Mouse (Mus musculus) heart, embryonic 14.5 days (tissue): ENCODE measurements around the gene Syt15. TPM values are rescaled to one million over a fixed set of nuclear protein-coding genes. Genes with fewer than 3 reads are reported as not detected.
A peak's percentile ranks its signal among the peaks of the same experiment; 100 is the strongest.

Source experiments
- ATAC-seq: fragments of 200-750 bp; cut with Nextera tagmentation; 2 replicates; pipeline ENCODE4 v1.8.0; 2017; ENCODE audit warnings: low read depth, moderate TSS enrichment; ENCODE audit not compliant: insufficient number of reproducible peaks, insufficient read depth, low FRiP score
- H3K27ac ChIP-seq, 2 experiments: fragments of 200-500 bp in 1 of 2; fragments of 300-500 bp in 1 of 2; sonication (generic) in 1 of 2; replicated peaks in 1 of 2; 2 replicates each; pipeline ENCODE4 v1.5.1; 2012 to 2014; ENCODE audit warnings: low read depth in 2 of 2, low read length in 2 of 2, control low read depth in 1 of 2, mild to moderate bottlenecking in 1 of 2, mixed read lengths in 1 of 2; ENCODE audit not compliant: control insufficient read depth in 1 of 2, insufficient read depth in 1 of 2
- H3K27me3 ChIP-seq: fragments of 300-500 bp; sonication (generic); 2 replicates; pipeline ENCODE4 v1.6.1; 2014; ENCODE audit warnings: mild to moderate bottlenecking, low read length, control low read depth; ENCODE audit not compliant: control insufficient read depth, insufficient read depth
- H3K36me3 ChIP-seq: fragments of 300-500 bp; sonication (generic); 2 replicates; pipeline ENCODE4 v1.6.1; 2014; ENCODE audit warnings: mild to moderate bottlenecking, control low read depth, low read length, mixed read lengths; ENCODE audit not compliant: control insufficient read depth, insufficient read depth
- H3K4me1 ChIP-seq, 2 experiments: fragments of 200-500 bp in 1 of 2; fragments of 300-500 bp in 1 of 2; sonication (generic) in 1 of 2; 2 replicates each; pipeline ENCODE4 v1.6.1; 2012 to 2014; ENCODE audit warnings: low read length in 2 of 2, control low read depth in 1 of 2, mixed read lengths in 1 of 2; ENCODE audit not compliant: control insufficient read depth in 2 of 2, insufficient read depth in 2 of 2
- H3K4me2 ChIP-seq: fragments of 300-500 bp; sonication (generic); 2 replicates; pipeline ENCODE4 v1.6.1; 2014; ENCODE audit warnings: mild to moderate bottlenecking, low read length
- H3K4me3 ChIP-seq, 2 experiments: fragments of 200-500 bp in 1 of 2; fragments of 300-500 bp in 1 of 2; sonication (generic) in 1 of 2; 2 replicates each; pipeline ENCODE4 v1.5.1; 2012 to 2014; ENCODE audit warnings: low read length in 2 of 2, mild to moderate bottlenecking in 2 of 2, control low read depth in 1 of 2, low read depth in 1 of 2, moderate library complexity in 1 of 2; ENCODE audit not compliant: control insufficient read depth in 1 of 2, insufficient read depth in 1 of 2
- H3K9ac ChIP-seq: fragments of 300-500 bp; sonication (generic); 2 replicates; pipeline ENCODE4 v1.6.1; 2014; ENCODE audit warnings: mild to moderate bottlenecking, low read length
- H3K9me3 ChIP-seq: fragments of 300-500 bp; sonication (generic); 2 replicates; pipeline ENCODE4 v1.6.1; 2016; ENCODE audit warnings: low read length, control low read depth; ENCODE audit not compliant: control insufficient read depth
- WGBS: fragments of 180-500 bp; shearing (Covaris S2); extraction: QIAGEN DNeasy Blood & Tissue Kit; methylation state at CpG from one replicate; pipeline ENCODE4 v1.1.7; 2014; 5-methylcytosine and 5-hydroxymethylcytosine counted together
- polyA plus RNA-seq: library from polyadenylated mRNA; unstranded; fragments of >200 nt; fragmentation: Nextera tagmentation; extraction: Ambion mirVana; gene quantifications from 2 replicates; pipeline ENCODE4 v1.2.1, GENCODE M21; 2014

The Syt15 gene
- polyA plus RNA-seq, 1 experiment from 2014 or later = 0.23 TPM

GRCm38 (mm10) chr14:34196706-34197105, 22.7 kb upstream of the Syt15 start:
- Histone ChIP-seq H3K4me1 (peaks cover 10 to 11% of the 10 kb centered on the region in 2 experiments; a peak in 3 of 4 replicates), H3K27me3 (peaks cover 13% of the 10 kb centered on the region), H3K27ac (no peak overlapping the region), H3K4me2 (no peak overlapping the region), H3K4me3 (no peak overlapping the region), H3K9ac (no peak overlapping the region), H3K9me3 (no peaks in the 10 kb centered on the region), H3K36me3 (no peaks in the 10 kb centered on the region)
- WGBS = 55% methylated on average over 4 of the region's 4 CpGs
- no peak for ATAC-seq

- H3K36me3 ChIP-seq = no peaks in the 10 kb centered on the region
- H3K9me3 ChIP-seq = no peaks in the 10 kb centered on the region
- WGBS = 10% methylated on average over 19 of the region's 19 CpGs
- ATAC-seq = 0 out of 2 replicates have a peak, but pooled peaks have one; percentile 23
- peaks cover 5 to 8% of the 10 kb centered on the region in 2 experiments; a peak in 3 of 4 replicates for H3K4me1 ChIP-seq
- H3K4me3 ChIP-seq = peak overlapping the region; percentile 66 to 84
- H3K27me3 ChIP-seq = peaks cover 28% of the 10 kb centered on the region
- peak overlapping the region; percentile 71 for H3K9ac ChIP-seq
- H3K4me2 ChIP-seq = peak overlapping the region; percentile 99
- no peak overlapping the region for H3K27ac ChIP-seq
These were observed 18.6 kb upstream of the Syt15 start for GRCm38 (mm10) chr14:34200738-34201230.

GRCm38 (mm10) chr14:34201231-34202035, 18.0 kb upstream of the Syt15 start, which contains the start of gene Gprin2:
Gene Gprin2, minus strand, starts transcription at chr14:34201653.
- Histone ChIP-seq H3K27me3 (peaks cover 28% of the 10 kb centered on the region), H3K36me3 (no peaks in the 10 kb centered on the region), H3K4me2 (peak within 1 kb of the TSS; percentile 99), H3K4me3 (peak within 1 kb of the TSS; percentile 66 to 84), H3K27ac (no peak within 1 kb of the TSS), H3K9me3 (no peaks in the 10 kb centered on the region), H3K4me1 (peaks cover 1 to 5% of the 10 kb centered on the region in 2 experiments; a peak in 3 of 4 replicates), H3K9ac (peak within 1 kb of the TSS; percentile 71)
- peak; percentile 32; the same call in 1 of the 2 replicates for ATAC-seq
- 4% methylated on average over 43 of the region's 52 CpGs for WGBS

GRCm38 (mm10) chr14:34207996-34208395, 11.4 kb upstream of the Syt15 start:
- Histone ChIP-seq H3K36me3 (no peaks in the 10 kb centered on the region), H3K9ac (no peak overlapping the region), H3K4me1 (no peaks in the 10 kb centered on the region), H3K27ac (no peak overlapping the region), H3K9me3 (no peaks in the 10 kb centered on the region), H3K4me2 (no peak overlapping the region), H3K27me3 (peaks cover 4% of the 10 kb centered on the region), H3K4me3 (no peak overlapping the region)
- 68% methylated on average over 6 of the region's 6 CpGs for WGBS
- ATAC-seq = no peak

- 41% methylated on average over 2 of the region's 2 CpGs for whole genome bisulfite sequencing
- no peak for ATAC-seq
- H3K4me1 ChIP-seq = no peaks in the 10 kb centered on the region
- H3K27me3 ChIP-seq = no peaks in the 10 kb centered on the region
- H3K9ac ChIP-seq = no peak overlapping the region
- no peaks in the 10 kb centered on the region for H3K36me3 ChIP-seq
- no peak overlapping the region for H3K27ac ChIP-seq
- H3K4me3 ChIP-seq = no peak overlapping the region
- no peak overlapping the region for H3K4me2 ChIP-seq
- H3K9me3 ChIP-seq = no peaks in the 10 kb centered on the region
These were observed 10.7 kb upstream of the Syt15 start for GRCm38 (mm10) chr14:34208651-34209050.

GRCm38 (mm10) chr14:34209080-34209479, 10.3 kb upstream of the Syt15 start:
- no peak for ATAC-seq
- Histone ChIP-seq H3K9me3 (no peaks in the 10 kb centered on the region), H3K9ac (no peak overlapping the region), H3K27ac (no peak overlapping the region), H3K36me3 (no peaks in the 10 kb centered on the region), H3K4me1 (no peaks in the 10 kb centered on the region), H3K4me3 (no peak overlapping the region), H3K27me3 (no peaks in the 10 kb centered on the region), H3K4me2 (no peak overlapping the region)
- 58% methylated on average over 4 of the region's 4 CpGs for WGBS

GRCm38 (mm10) chr14:34209942-34210341, 9.5 kb upstream of the Syt15 start:
- no peaks in the 10 kb centered on the region for H3K36me3 ChIP-seq
- H3K9me3 ChIP-seq = no peaks in the 10 kb centered on the region
- H3K9ac ChIP-seq = no peak overlapping the region
- H3K27ac ChIP-seq = no peak overlapping the region
- H3K27me3 ChIP-seq = no peaks in the 10 kb centered on the region
- no peak for ATAC-seq
- no peak overlapping the region for H3K4me3 ChIP-seq
- no peak overlapping the region for H3K4me2 ChIP-seq
- no peaks in the 10 kb centered on the region for H3K4me1 ChIP-seq
- 78% methylated on average over 4 of the region's 4 CpGs for WGBS
